Mouse (Mus musculus): ENCODE measurements at regions not wholly inside any gene's neighbourhood (a gene's known extent, or its start where the extent isn't known, plus 50 kb on each side); places are given as distances from the start of the nearest gene placed in this dataset.

GRCm38 (mm10) chr9:115361191-115361590 lies 51.0 kb upstream of the Stt3b start:
- DNase-seq (ENCODE audit: low read depth) = no peak

- no peak for DNase-seq (ENCODE audit: low read depth)
Observed at GRCm38 (mm10) chr9:115361881-115362280, 51.7 kb upstream of the Stt3b start.

GRCm38 (mm10) chr9:115362486-115362885 lies 52.3 kb upstream of the Stt3b start:
- DNase-seq (ENCODE audit: low read depth) = no peak

- DNase-seq (ENCODE audit: low read depth) = peak; percentile 31
Observed at GRCm38 (mm10) chr9:115364919-115365861, 55.0 kb upstream of the Stt3b start.

GRCm38 (mm10) chr9:115367808-115368207 lies 57.6 kb upstream of the Stt3b start:
- no peak for DNase-seq (ENCODE audit: low read depth)

GRCm38 (mm10) chr9:115380276-115380675 lies 70.1 kb upstream of the Stt3b start:
- no peak for DNase-seq (ENCODE audit: low read depth)

- no peak for DNase-seq (ENCODE audit: low read depth)
Observed at GRCm38 (mm10) chr9:115382824-115383475, 72.7 kb upstream of the Stt3b start.

- no peak for DNase-seq (ENCODE audit: low read depth)
Observed at GRCm38 (mm10) chr9:115383935-115384334, 73.7 kb upstream of the Stt3b start.

GRCm38 (mm10) chr9:115384345-115384744 lies 74.1 kb upstream of the Stt3b start:
- DNase-seq (ENCODE audit: low read depth) = no peak

GRCm38 (mm10) chr9:115387471-115388360 lies 77.5 kb upstream of the Stt3b start:
- peak; percentile 43 for DNase-seq (ENCODE audit: low read depth)

GRCm38 (mm10) chr9:115388361-115388759 lies 78.1 kb upstream of the Stt3b start:
- DNase-seq (ENCODE audit: low read depth) = no peak

GRCm38 (mm10) chr9:115389082-115389481 lies 78.9 kb upstream of the Stt3b start:
- no peak for DNase-seq (ENCODE audit: low read depth)

- DNase-seq (ENCODE audit: low read depth) = peak; percentile 18
Observed at GRCm38 (mm10) chr9:115390880-115391281, 80.7 kb upstream of the Stt3b start.

- no peak for DNase-seq (ENCODE audit: low read depth)
Observed at GRCm38 (mm10) chr9:115395511-115395910, 85.3 kb upstream of the Stt3b start.

- DNase-seq (ENCODE audit: low read depth) = no peak
Observed at GRCm38 (mm10) chr9:115400461-115400860, 90.2 kb upstream of the Stt3b start.

- DNase-seq (ENCODE audit: low read depth) = no peak
Observed at GRCm38 (mm10) chr9:115401405-115402151, 91.4 kb upstream of the Stt3b start.

- DNase-seq (ENCODE audit: low read depth) = no peak
Observed at GRCm38 (mm10) chr9:115402661-115403060, 92.4 kb upstream of the Stt3b start.

GRCm38 (mm10) chr9:115403354-115403968 lies 93.2 kb upstream of the Stt3b start:
- DNase-seq (ENCODE audit: low read depth) = no peak

GRCm38 (mm10) chr9:115407901-115408470 lies 97.8 kb upstream of the Stt3b start:
- peak; percentile 35 for DNase-seq (ENCODE audit: low read depth)

GRCm38 (mm10) chr9:115408886-115409285 lies 98.7 kb upstream of the Stt3b start:
- no peak for DNase-seq (ENCODE audit: low read depth)

GRCm38 (mm10) chr9:115414190-115414589 lies 104.0 kb upstream of the Stt3b start:
- no peak for DNase-seq (ENCODE audit: low read depth)

Measured in induced T-regulatory cell, adult 2 months (primary cell).